Mouse (Mus musculus): ENCODE results near the gene Zfp92.
A peak's percentile ranks its signal among the peaks of the same experiment; 100 is the strongest.
"Not testable (repeated sequence)": the region's sequence is repeated elsewhere in the genome, so short reads cannot be mapped to it uniquely, and the experiment has no call there.

The Zfp92 gene

DNA sequence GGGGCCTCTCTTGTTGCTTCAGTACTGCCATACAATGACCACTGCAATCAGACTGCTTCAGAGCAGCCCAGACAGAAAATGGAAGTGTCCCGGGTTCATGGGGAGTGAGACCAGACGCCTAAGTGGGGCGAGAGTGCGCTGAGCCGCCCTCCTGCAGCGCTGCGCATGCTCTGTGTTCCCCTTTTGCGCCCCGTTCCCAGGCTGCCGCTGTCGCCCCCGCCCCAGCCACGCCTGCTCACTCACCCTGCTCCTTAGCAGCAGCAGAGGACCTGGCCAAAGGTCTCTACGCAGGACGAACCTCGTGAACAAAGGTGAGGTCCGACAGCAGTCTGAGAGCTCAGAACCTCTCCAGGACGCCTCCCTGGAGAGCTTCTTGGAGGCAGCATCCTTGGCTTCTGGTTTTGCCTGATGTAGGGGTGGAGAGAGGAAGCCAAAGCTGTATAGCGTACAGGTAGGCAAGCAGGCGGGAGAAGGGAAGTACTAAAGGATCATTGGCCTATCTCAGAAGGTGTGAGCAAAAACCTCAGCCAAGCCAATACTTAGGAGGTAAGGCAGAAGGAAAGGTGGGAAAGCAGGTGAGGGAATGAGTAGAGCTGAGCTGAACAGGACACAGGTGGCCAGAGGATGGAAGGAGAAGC is at the start of gene Zfp92:
Zfp92 (plus strand) TSS at position 217 of the 638 bp plus-strand sequence.
- DNase-seq = peak; percentile 48

- no peak for DNase-seq
These were observed 47.6 kb upstream of the Zfp92 start for GRCm38 (mm10) chrX:73363291-73363690.

DNA sequence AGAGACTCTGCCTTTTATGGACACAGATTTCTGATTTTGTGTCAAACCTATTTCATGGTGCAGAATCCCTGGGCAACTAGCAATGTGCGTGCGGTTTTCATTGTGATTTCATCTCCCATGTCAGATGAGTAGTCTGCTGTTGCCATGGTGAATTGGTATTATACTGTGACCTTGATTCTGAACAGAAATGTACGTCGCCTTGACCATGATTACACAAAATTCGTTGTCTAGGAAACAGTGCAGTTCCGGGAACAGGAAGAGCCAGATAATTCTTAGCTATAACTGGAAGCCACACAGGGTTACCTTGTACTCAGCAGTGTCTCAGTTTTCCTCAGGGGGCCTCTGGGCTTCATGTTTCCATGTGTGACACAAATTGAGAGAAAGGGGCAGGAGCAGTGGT is 26.5 kb upstream of the Zfp92 start:
- DNase-seq = no peak

DNA sequence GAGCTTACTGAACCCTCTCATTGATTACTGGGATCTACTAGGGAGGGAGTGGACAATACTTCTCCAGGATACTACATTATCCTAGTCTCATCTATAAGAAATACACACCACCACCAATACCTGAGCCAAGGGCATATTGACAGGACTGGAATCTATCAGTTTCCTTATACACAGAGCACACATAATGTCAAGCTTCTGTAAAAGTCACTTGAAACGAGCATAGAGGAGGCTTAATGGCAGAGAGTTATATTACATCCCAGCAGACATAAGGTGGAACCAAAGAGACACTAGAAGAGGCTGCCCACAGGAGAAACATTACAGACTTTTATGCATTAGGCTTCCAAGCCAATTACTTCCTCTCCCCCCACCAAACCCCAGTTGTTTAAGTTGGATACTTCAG is 26.0 kb upstream of the Zfp92 start:
- DNase-seq = no peak

DNA sequence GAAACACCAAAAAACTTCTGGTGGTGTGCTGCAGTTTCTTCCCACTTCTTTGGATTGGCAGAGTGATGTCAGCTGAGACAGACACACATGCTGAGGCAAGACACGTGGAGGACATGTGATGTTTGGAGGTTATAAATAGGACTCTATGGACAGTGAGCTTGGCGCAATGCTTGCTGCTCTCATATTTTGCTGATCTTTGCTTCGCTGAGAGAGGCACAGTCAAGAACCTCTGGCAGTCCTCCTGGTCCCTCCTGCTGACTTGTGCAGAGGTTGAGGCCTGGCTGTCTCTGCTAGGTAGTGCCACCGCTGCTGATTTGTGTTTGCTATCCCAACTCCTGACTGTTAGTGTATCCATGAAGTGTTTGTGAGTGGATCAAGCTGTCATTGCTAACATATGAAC is 19.4 kb upstream of the Zfp92 start:
- DNase-seq = no peak

DNA sequence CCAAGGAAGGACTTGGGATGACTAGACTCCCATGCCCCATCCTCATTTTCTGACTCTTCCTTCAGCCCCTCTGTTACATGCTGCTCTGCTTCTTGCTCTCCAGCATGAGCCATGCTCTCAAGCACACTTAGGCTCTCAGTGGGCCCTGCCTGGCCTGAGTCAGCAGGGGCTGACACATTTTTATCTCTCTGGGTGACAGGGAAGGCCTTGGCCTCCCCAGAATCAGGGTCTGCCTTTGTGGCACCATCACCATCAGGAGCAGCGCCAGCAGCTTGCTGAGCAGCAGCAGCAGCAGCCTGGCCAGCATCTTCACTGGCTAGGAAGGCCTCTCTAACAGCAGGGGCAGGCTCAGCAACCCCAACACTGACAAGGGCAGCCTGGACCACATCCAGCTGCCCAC is 14.4 kb upstream of the Zfp92 start:
- DNase-seq = no peak

DNA sequence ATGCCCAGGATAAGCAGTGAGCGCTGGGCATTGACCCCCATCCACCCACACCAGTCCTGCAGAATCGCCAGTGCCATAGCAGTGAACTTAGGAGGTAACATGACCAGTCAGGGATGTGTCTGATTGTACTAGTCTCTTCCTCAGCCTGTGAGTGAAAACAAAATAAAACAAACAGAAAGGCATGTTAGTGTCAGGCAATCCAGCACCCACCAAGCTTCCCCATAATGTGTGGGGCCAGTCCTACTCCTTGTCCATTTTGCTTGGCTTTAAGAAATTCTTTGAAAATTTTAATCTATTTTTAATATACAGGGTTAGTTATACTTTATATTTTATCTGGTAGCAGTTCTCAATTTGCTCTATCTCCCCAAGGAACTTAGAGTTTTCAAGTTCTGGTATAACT is 12.3 kb upstream of the Zfp92 start, which contains the start of gene Gm18336:
Gm18336 (minus strand) TSS at position 101 of the 400 bp plus-strand sequence.
- not testable (repeated sequence) for DNase-seq

- no peak for DNase-seq
These were observed 9.9 kb upstream of the Zfp92 start for GRCm38 (mm10) chrX:73400951-73401350.

DNA sequence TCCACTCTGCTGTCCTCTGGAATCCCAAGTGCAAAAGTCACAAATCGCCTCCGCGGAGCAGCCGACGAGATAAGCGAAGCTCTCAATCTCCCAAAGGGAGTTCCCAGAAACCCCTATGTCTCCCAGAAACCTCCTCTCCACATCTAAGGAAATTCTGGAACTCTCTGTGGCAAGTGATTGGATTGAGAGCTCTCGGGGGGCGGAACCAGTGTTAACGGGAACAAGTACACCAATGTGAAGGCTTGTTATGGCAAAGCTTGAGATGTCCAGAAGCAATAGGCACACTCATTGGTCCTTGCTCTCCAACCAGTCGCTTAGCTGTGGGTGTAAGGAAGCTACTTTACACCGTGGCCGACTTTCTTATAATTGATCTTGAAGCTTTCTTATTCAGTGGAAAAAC is 9.3 kb upstream of the Zfp92 start:
- no peak for DNase-seq

DNA sequence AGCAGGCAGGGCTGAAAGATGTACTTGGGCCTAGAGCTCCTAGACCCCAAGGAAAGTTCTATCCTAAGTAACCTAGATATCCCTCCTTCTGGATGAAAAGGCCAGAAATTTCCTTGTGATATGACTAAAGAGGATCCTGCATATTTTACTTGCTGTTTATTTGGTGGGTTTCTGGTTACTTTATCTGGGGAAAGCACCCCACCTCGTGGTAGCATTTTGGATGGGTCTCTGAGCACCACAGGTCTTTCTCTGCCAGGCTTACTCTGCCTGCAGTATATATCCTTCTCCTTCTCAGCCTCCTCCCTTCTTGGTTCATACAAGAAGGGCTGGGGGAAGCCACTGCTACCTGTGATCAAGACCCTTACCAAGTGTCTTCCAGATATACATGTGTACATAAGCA is 1.9 kb downstream of the Zfp92 start:
- peak; percentile 5 for DNase-seq

DNA sequence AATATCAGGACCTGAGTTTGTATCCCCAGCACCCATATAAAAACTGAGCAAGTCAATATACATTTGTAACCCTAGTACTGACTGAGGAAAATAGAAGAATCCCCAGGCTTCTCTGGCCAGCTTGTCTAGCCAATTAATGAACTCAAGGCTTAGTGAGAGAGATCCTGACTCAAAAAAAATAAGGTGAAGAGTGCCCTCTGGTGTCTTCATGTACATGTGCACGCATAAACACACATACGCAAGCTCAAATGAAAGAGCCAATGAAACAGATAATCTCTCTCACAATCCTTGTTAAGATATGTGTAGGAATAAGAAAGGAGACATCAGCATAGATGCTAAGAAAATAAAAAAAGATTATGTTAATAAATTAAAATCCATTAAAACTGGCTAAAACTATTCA is 19.1 kb downstream of the Zfp92 start:
- peak; percentile 5 for DNase-seq

DNA sequence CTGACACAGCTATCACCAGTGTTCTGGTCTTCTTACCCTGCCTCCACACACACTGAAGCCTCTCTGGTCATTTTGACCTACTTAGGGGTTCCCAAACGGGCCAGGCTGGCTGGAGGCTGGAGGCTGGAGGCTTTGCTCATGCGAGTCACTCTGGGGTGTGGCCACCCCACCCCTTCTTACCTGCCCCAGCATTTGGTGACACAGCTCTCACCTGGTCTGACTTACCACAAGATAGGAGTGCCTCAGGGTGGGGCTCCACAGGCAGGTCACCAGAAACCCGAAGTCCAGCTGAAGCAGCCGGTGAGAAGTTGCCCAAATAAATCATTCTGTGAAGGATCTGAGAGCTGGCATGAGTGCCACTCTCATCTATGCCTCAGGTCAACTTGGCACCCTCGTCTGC is 22.0 kb downstream of the Zfp92 start:
- no peak for DNase-seq

DNA sequence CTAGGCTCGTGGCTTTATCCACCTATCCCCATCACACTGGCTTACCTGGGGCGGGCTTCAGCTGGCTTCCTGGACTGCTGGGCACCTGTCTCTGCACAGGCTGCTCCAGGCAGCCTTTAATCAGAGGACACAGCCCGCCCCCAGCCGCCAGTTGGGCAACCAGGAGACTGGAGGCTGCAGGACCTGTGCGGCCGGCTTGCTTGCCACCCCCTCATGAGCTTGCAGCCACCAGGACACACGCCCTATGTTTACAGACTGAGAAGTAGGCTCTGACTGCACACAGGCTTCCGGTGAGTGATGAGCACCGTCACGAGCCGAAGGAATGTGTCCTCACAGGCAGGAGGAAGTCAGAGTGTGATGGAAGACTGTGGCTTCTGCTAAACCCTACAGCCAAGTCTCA is 24.4 kb downstream of the Zfp92 start, which contains the start of gene Trex2:
Trex2 (minus strand) TSS at position 93 of the 400 bp plus-strand sequence.
- no peak for DNase-seq

- no peak for DNase-seq
These were observed 30.5 kb downstream of the Zfp92 start for GRCm38 (mm10) chrX:73441428-73441827.

DNA sequence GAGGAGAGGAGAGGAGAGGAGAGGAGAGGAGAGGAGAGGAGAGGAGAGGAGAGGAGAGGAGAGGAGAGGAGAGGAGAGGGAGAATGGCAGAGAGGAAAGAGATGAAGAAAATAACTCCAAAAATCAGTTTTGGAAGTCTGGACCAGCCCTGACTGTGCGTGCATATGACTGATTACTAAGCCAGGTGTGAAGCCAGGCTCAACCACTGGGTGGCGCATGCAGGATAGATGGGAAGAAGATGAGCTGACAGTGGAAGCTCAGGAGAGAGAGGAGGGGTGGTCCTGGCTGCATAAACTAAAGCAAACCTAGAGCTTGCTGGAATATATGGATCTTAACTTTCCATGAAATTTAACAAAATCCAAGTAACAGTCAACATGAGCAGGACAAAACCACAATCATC is 41.1 kb downstream of the Zfp92 start:
- DNase-seq = peak; percentile 75

- peak; percentile 91 for DNase-seq
These were observed 48.0 kb downstream of the Zfp92 start, which contains the start of gene Haus7 for GRCm38 (mm10) chrX:73458877-73459392. TSS of gene Haus7 (minus strand) at chrX:73459044.

DNA sequence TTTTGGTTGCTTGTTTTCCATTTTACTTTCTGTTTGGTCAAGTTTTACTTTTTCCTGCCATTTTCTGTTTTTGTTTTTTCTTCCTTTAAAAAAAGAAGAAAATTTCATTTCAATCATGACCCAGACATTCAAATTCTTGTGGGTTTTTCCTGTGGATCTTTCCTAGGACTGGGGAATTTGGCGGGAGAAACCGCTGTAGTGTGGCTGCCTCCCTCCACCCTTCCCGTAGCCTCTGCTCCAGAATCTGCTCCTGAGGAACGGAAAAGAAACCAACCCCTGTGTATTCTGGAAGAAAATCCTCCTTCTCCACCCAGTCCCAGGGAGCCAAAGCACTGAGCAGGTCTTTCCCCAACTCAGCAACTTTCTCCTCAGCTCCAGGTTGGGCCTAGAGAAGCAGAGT is 49.9 kb downstream of the Zfp92 start:
- DNase-seq = no peak

DNA sequence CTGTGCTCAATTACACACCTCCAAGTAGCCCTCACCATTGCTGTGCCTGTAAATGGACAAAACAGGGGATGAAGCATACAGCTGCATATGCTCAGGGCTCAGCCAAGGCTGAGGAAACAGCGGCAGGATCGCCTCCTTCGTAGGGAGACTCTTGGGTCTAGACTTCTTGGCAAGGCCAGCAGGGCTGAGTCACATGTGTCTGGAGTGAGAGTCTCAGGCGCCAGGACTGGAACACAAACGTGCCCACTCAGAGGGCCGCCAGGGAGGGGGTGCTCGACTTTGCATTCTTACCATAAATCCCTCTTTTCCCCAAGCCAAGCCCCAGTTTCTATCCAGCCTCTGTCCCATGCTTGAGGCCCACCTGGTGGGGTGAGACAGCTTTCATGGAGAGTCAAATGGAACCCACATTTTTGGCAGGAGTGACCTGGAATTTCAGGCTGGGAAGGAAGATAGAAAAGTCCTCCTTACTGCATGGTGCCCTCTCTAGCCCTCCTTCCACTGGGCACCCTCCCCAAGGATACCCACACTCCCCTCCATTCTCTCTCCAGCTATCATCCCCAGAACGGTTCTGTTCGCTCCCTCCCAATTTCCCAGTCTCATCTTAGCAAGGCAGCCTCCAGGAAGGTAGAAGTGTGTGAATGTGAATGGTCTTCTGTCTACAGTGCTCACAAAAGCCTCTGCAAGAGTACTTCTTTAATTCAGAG is 54.7 kb downstream of the Zfp92 start:
- DNase-seq = no peak

GRCm38 (mm10) chrX:73467446-73468241 is 56.7 kb downstream of the Zfp92 start:
- DNase-seq = no peak

GRCm38 (mm10) chrX:73468330-73468729 is 57.4 kb downstream of the Zfp92 start:
- DNase-seq = no peak

DNA sequence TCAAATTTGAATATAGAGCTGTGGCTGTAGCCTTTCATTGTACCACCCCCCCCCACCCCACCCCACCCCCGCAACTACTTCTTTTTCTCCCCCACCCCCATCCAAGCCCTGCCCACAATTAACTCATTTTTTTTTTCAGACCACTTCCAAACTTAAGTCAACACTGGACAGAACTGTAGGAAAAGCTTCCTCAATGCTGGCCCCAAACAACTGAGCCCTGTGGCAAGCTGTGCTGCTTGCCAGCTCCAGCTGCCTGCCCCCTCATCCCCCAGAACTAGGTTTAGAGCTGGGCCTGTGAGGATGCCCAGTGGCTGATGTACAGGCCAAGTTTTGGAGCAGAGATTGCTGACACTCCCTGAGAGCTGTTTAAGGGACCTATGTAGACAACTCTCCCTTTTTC is 57.9 kb downstream of the Zfp92 start:
- DNase-seq = no peak

GRCm38 (mm10) chrX:73471764-73472163 is 60.9 kb downstream of the Zfp92 start:
- no peak for DNase-seq

Data from thymus, postnatal 14 days (tissue).